Mouse (Mus musculus) embryonic facial prominence, embryonic 11.5 days (tissue): ENCODE measurements at regions not wholly inside any gene's neighbourhood (a gene's known extent, or its start where the extent isn't known, plus 50 kb on each side); places are given as distances from the start of the nearest gene placed in this dataset.
"Not testable (repeated sequence)": the region's sequence is repeated elsewhere in the genome, so short reads cannot be mapped to it uniquely, and the experiment has no call there.

Source experiments
- ATAC-seq: fragments of 200-750 bp; cut with Nextera tagmentation; replicated peaks from 2 replicates; pipeline ENCODE4 v1.8.0; 2017; ENCODE audit warnings: low read depth; ENCODE audit not compliant: insufficient number of reproducible peaks, low FRiP score, low TSS enrichment
- DNase-seq: peaks from one replicate; pipeline ENCODE4 v3.0.0-alpha.2; 2015; ENCODE audit warnings: low spot score
- H3K27ac ChIP-seq: fragments of 300-500 bp; sonication (generic); replicated peaks from 2 replicates; pipeline ENCODE4 v1.5.1; 2014; ENCODE audit warnings: mild to moderate bottlenecking, low read depth, low read length, control low read depth
- H3K27me3 ChIP-seq: fragments of 300-500 bp; sonication (generic); 2 replicates; pipeline ENCODE4 v1.6.1; 2014; ENCODE audit warnings: mild to moderate bottlenecking, low read length, moderate library complexity, mixed read lengths; ENCODE audit not compliant: control insufficient read depth, insufficient read depth
- H3K36me3 ChIP-seq: fragments of 300-500 bp; sonication (generic); replicated peaks from 2 replicates; pipeline ENCODE4 v1.6.1; 2014; ENCODE audit warnings: low read depth, mild to moderate bottlenecking, low read length, moderate library complexity, mixed read lengths; ENCODE audit not compliant: control insufficient read depth, insufficient read depth
- H3K4me1 ChIP-seq: fragments of 300-500 bp; sonication (generic); 2 replicates; pipeline ENCODE4 v1.6.1; 2014; ENCODE audit warnings: low read length, mixed read lengths; ENCODE audit not compliant: control insufficient read depth, insufficient read depth
- H3K4me2 ChIP-seq: fragments of 300-500 bp; sonication (generic); 2 replicates; pipeline ENCODE4 v1.6.1; 2014; ENCODE audit warnings: low read depth, mild to moderate bottlenecking, control low read depth, low read length, moderate library complexity
- H3K4me3 ChIP-seq: fragments of 300-500 bp; sonication (generic); 2 replicates; pipeline ENCODE4 v1.5.1; 2014; ENCODE audit warnings: low read depth, low read length, control low read depth
- H3K9ac ChIP-seq: fragments of 300-500 bp; sonication (generic); replicated peaks from 2 replicates; pipeline ENCODE4 v1.6.1; 2014; ENCODE audit warnings: mild to moderate bottlenecking, control low read depth, low read length
- H3K9me3 ChIP-seq: fragments of 300-500 bp; sonication (generic); replicated peaks from 2 replicates; pipeline ENCODE4 v1.6.1; 2016; ENCODE audit warnings: mild to moderate bottlenecking, low read length, inconsistent platforms, mixed read lengths; ENCODE audit not compliant: control insufficient read depth
- WGBS: fragments of 180-500 bp; shearing (Covaris S2); extraction: QIAGEN DNeasy Blood & Tissue Kit; methylation state at CpG from one replicate; pipeline ENCODE4 v1.1.7; 2014; 5-methylcytosine and 5-hydroxymethylcytosine counted together

GRCm38 (mm10) chr5:64701780-64702231, 101.4 kb upstream of the Klf3 start:
- Histone ChIP-seq H3K9ac (no peak overlapping the region), H3K27me3 (no peaks in the 10 kb centered on the region), H3K9me3 (no peaks in the 10 kb centered on the region), H3K4me3 (no peak overlapping the region), H3K36me3 (no peaks in the 10 kb centered on the region), H3K27ac (peak overlapping the region; percentile 22), H3K4me2 (0 out of 2 replicates have a peak overlapping the region, but pooled peaks have one; percentile 11), H3K4me1 (no peaks in the 10 kb centered on the region)
- WGBS: 27% methylated on average over 7 of the region's 7 CpGs
- peak; percentile 20 for DNase-seq
- no peak for ATAC-seq

GRCm38 (mm10) chr5:64702404-64702803, 100.8 kb upstream of the Klf3 start:
- H3K4me2 ChIP-seq, ATAC-seq, H3K36me3 ChIP-seq, H3K4me1 ChIP-seq, H3K27ac ChIP-seq, DNase-seq, H3K9ac ChIP-seq, H3K4me3 ChIP-seq, H3K9me3 ChIP-seq, H3K27me3 ChIP-seq: not testable (repeated sequence)
- WGBS: 75% methylated on average over 1 of the region's 1 CpGs

GRCm38 (mm10) chr5:64703091-64703872, 99.9 kb upstream of the Klf3 start:
- no peak overlapping the region for H3K27ac ChIP-seq
- H3K4me1 ChIP-seq: no peaks in the 10 kb centered on the region
- no peaks in the 10 kb centered on the region for H3K27me3 ChIP-seq
- no peaks in the 10 kb centered on the region for H3K36me3 ChIP-seq
- H3K4me3 ChIP-seq: no peak overlapping the region
- no peak overlapping the region for H3K4me2 ChIP-seq
- 69% methylated on average over 9 of the region's 9 CpGs for WGBS
- no peak overlapping the region for H3K9ac ChIP-seq
- no peaks in the 10 kb centered on the region for H3K9me3 ChIP-seq
- DNase-seq (no peak), ATAC-seq (peak; percentile 46; the same call in 1 of the 2 replicates)

- DNase-seq (no peak), ATAC-seq (no peak)
- Histone ChIP-seq H3K27ac (no peak overlapping the region), H3K36me3 (no peaks in the 10 kb centered on the region), H3K4me3 (no peak overlapping the region), H3K4me1 (no peaks in the 10 kb centered on the region), H3K9ac (no peak overlapping the region), H3K27me3 (no peaks in the 10 kb centered on the region), H3K4me2 (no peak overlapping the region), H3K9me3 (no peaks in the 10 kb centered on the region)
- WGBS: 73% methylated on average over 7 of the region's 7 CpGs
These were observed 99.0 kb upstream of the Klf3 start for GRCm38 (mm10) chr5:64704144-64704543.

DNA sequence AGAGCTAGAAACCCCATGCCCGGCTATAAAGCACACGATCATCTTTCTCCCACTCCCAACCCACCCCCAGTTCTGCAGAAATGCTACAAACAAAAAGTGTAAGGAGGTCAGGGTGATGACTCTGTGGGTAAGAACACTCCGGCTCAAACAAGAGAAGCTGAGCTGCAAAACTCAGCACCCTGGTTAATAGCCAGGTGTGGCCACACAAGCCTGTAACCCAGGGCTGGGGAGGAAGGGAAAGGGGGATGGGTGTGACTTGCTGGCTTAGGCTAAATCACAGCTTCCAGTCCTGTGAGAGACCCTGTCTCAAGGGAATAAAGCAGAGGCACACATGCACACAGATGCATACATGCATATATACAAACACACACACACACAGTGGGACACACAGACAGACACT, 96.6 kb upstream of the Klf3 start:
- 55% methylated on average over 3 of the region's 3 CpGs for WGBS
- ATAC-seq (no peak; the same call in 1 of the 2 replicates), DNase-seq (peak; percentile 22)

DNA sequence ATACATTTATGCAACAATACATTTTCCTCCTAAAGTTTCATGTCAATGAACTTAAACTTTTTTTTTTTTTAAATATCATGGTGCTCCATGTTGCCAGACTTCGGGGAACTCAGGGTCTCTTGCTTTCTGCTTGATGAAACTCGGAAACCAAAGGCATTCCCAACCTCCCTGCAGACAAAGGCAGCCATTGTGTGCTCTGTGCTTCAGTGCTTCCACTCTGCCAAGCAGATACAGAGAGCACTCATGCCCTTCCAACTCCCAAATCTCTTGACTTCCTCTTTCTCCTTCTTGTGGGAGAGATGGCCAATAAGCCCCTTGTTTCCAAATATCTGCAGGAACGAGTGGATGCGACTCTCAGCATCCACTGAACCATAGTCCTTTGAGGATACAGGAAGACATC, 94.0 kb upstream of the Klf3 start:
- Histone ChIP-seq H3K27ac (no peak overlapping the region), H3K4me2 (no peak overlapping the region), H3K36me3 (no peaks in the 10 kb centered on the region), H3K9ac (no peak overlapping the region), H3K4me1 (no peaks in the 10 kb centered on the region), H3K9me3 (no peaks in the 10 kb centered on the region), H3K4me3 (no peak overlapping the region), H3K27me3 (no peaks in the 10 kb centered on the region)
- ATAC-seq: no peak
- 29% methylated on average over 4 of the region's 4 CpGs for WGBS
- peak; percentile 26 for DNase-seq

More for the DNA sequence above, 96.6 kb upstream of the Klf3 start:
- Histone ChIP-seq H3K9ac (no peak overlapping the region), H3K27ac (no peak overlapping the region), H3K4me2 (no peak overlapping the region), H3K9me3 (no peaks in the 10 kb centered on the region), H3K27me3 (no peaks in the 10 kb centered on the region), H3K36me3 (no peaks in the 10 kb centered on the region), H3K4me3 (no peak overlapping the region), H3K4me1 (no peaks in the 10 kb centered on the region)

GRCm38 (mm10) chr5:64710236-64710635, 93.0 kb upstream of the Klf3 start:
- Histone ChIP-seq H3K36me3 (no peaks in the 10 kb centered on the region), H3K27me3 (no peaks in the 10 kb centered on the region), H3K4me1 (no peaks in the 10 kb centered on the region), H3K4me2 (no peak overlapping the region), H3K4me3 (no peak overlapping the region), H3K27ac (no peak overlapping the region), H3K9me3 (no peaks in the 10 kb centered on the region), H3K9ac (no peak overlapping the region)
- DNase-seq (no peak), ATAC-seq (no peak; the same call in 1 of the 2 replicates)
- WGBS: 57% methylated on average over 3 of the region's 3 CpGs

DNA sequence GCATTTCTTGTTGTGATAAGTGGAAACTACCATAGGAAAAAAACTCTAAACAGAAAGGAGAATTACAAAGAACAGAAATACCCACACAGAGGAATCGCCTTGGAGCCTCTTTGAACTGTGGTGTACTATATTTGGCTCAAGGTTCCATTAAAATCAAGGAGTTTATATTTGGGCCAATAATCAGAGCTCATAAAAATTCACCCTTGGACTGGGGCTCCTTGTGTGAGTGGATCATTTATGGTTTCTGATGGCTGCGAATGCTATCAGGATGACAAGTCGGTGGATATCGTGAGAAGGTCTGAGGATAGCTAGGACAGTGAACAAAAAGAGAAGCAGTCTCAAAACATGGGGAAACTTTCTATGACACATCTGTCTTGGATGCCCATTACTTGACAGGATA, 92.2 kb upstream of the Klf3 start:
- Histone ChIP-seq H3K9me3 (no peaks in the 10 kb centered on the region), H3K4me3 (no peak overlapping the region)

More for the DNA sequence above, 92.2 kb upstream of the Klf3 start:
- H3K4me2 ChIP-seq: no peak overlapping the region
- WGBS: 97% methylated on average over 4 of the region's 4 CpGs
- no peaks in the 10 kb centered on the region for H3K4me1 ChIP-seq
- no peaks in the 10 kb centered on the region for H3K27me3 ChIP-seq
- DNase-seq: no peak
- no peak overlapping the region for H3K9ac ChIP-seq
- H3K27ac ChIP-seq: no peak overlapping the region
- no peaks in the 10 kb centered on the region for H3K36me3 ChIP-seq
- no peak for ATAC-seq
